In genomic region chr3:89281579-89282290, GRCm38 (mm10) we compare ENCODE assay signal across 8 mouse cellular contexts. TPM values are rescaled to one million over a fixed set of nuclear protein-coding genes. Genes with fewer than 3 reads are reported as not detected.
DNase-seq lines count a peak whose midpoint lies in the region; ATAC-seq lines count a peak whose summit lies in the region.

No protein-coding gene starts in this region.

- no peak for ATAC-seq in embryonic facial prominence, embryonic 13.5 days (ENCODE audit: insufficient number of reproducible peaks, insufficient read depth, low FRiP score, low TSS enrichment, low read depth)
- no peak for ATAC-seq in heart, embryonic 11.5 days (replicated peaks; ENCODE audit: insufficient number of reproducible peaks, low FRiP score, low TSS enrichment)
- ATAC-seq in kidney, embryonic 15.5 days (replicated peaks; ENCODE audit: low FRiP score): no peak
- no peak for ATAC-seq in liver, embryonic 13.5 days (ENCODE audit: low read depth)

- H3K27ac ChIP-seq in embryonic facial prominence, embryonic 13.5 days: peak overlapping the region; percentile 55; the same call in 1 of the 2 replicates
- H3K27ac ChIP-seq in heart, embryonic 11.5 days (ENCODE audit: low read depth, low read length): no peak overlapping the region
- H3K27ac ChIP-seq in kidney, embryonic 15.5 days: peak overlapping the region; percentile 95
- H3K27ac ChIP-seq in liver, embryonic 13.5 days: no peak overlapping the region

- H3K4me1 ChIP-seq in embryonic facial prominence, embryonic 13.5 days: peaks cover 55% of the 10 kb centered on the region
- peaks cover 20% of the 10 kb centered on the region for H3K4me1 ChIP-seq in heart, embryonic 11.5 days (ENCODE audit: control insufficient read depth, insufficient read depth, low read length)
- peaks cover 74% of the 10 kb centered on the region for H3K4me1 ChIP-seq in kidney, embryonic 15.5 days
- peaks cover 17% of the 10 kb centered on the region for H3K4me1 ChIP-seq in liver, embryonic 13.5 days (replicated peaks)

- peak overlapping the region; percentile 53 for H3K4me3 ChIP-seq in embryonic facial prominence, embryonic 13.5 days
- peak overlapping the region; percentile 67 for H3K4me3 ChIP-seq in heart, embryonic 11.5 days (ENCODE audit: low read depth, low read length)
- peak overlapping the region; percentile 65 for H3K4me3 ChIP-seq in kidney, embryonic 15.5 days (replicated peaks)
- H3K4me3 ChIP-seq in liver, embryonic 13.5 days (replicated peaks): peak overlapping the region; percentile 42

- H3K4me2 ChIP-seq in embryonic facial prominence, embryonic 13.5 days: peak overlapping the region; percentile 95
- peak overlapping the region; percentile 91 for H3K4me2 ChIP-seq in heart, embryonic 11.5 days
- peak overlapping the region; percentile 96 for H3K4me2 ChIP-seq in kidney, embryonic 15.5 days
- peak overlapping the region; percentile 61 for H3K4me2 ChIP-seq in liver, embryonic 13.5 days

- H3K9me3 ChIP-seq in embryonic facial prominence, embryonic 13.5 days: no peaks in the 10 kb centered on the region
- H3K9me3 ChIP-seq in heart, embryonic 11.5 days (replicated peaks; ENCODE audit: control insufficient read depth, low read length): no peaks in the 10 kb centered on the region
- no peaks in the 10 kb centered on the region for H3K9me3 ChIP-seq in kidney, embryonic 15.5 days (replicated peaks)
- H3K9me3 ChIP-seq in liver, embryonic 13.5 days (replicated peaks): no peaks in the 10 kb centered on the region

- H3K27me3 ChIP-seq in embryonic facial prominence, embryonic 13.5 days: peaks cover 19% of the 10 kb centered on the region
- peaks cover 3% of the 10 kb centered on the region for H3K27me3 ChIP-seq in heart, embryonic 11.5 days (ENCODE audit: control insufficient read depth, insufficient read depth, low read length)
- H3K27me3 ChIP-seq in kidney, embryonic 15.5 days: peaks cover 4% of the 10 kb centered on the region; the same call in 1 of the 2 replicates
- peaks cover 62% of the 10 kb centered on the region for H3K27me3 ChIP-seq in liver, embryonic 13.5 days
- H3K27me3 ChIP-seq in splenic B cell, adult 2 months (ENCODE audit: control insufficient read depth, insufficient read depth, low read length, poor library complexity, severe bottlenecking): no peaks in the 10 kb centered on the region

- peak overlapping the region; percentile 76 for H3K9ac ChIP-seq in embryonic facial prominence, embryonic 13.5 days
- H3K9ac ChIP-seq in heart, embryonic 11.5 days (ENCODE audit: low read depth, low read length): peak overlapping the region; percentile 69; the same call in 1 of the 2 replicates
- H3K9ac ChIP-seq in kidney, embryonic 15.5 days: 0 out of 2 replicates have a peak overlapping the region, but pooled peaks have one; percentile 15
- no peak overlapping the region for H3K9ac ChIP-seq in liver, embryonic 13.5 days

- no peaks in the 10 kb centered on the region for H3K36me3 ChIP-seq in embryonic facial prominence, embryonic 13.5 days
- no peaks in the 10 kb centered on the region for H3K36me3 ChIP-seq in heart, embryonic 11.5 days (ENCODE audit: control insufficient read depth, insufficient read depth, low read length)
- no peaks in the 10 kb centered on the region for H3K36me3 ChIP-seq in kidney, embryonic 15.5 days
- H3K36me3 ChIP-seq in liver, embryonic 13.5 days: no peaks in the 10 kb centered on the region
- no peaks in the 10 kb centered on the region for H3K36me3 ChIP-seq in splenic B cell, adult 2 months (ENCODE audit: control insufficient read depth, insufficient read depth, low read length, poor library complexity, severe bottlenecking)

- peak; percentile 80 for DNase-seq in 416B (ENCODE audit: low read depth)
- peak; percentile 87 for DNase-seq in adrenal gland, postnatal 25 days
- peak; percentile 53 for DNase-seq in liver, embryonic 13.5 days
- DNase-seq in naive thymus-derived CD4-positive, alpha-beta T cell, adult 2 months (ENCODE audit: low read depth): peak; percentile 91
- DNase-seq in splenic B cell, adult 2 months (ENCODE audit: low read depth, low spot score): peak; percentile 90

- WGBS in embryonic facial prominence, embryonic 13.5 days: 10% methylated on average over 20 of the region's 20 CpGs
- whole genome bisulfite sequencing in heart, embryonic 11.5 days (ENCODE audit: insufficient replicate concordance): 12% methylated on average over 20 of the region's 20 CpGs
- 10% methylated on average over 20 of the region's 20 CpGs for WGBS in kidney, embryonic 15.5 days
- WGBS in liver, embryonic 13.5 days (ENCODE audit: insufficient replicate concordance): 13% methylated on average over 20 of the region's 20 CpGs

RNA-seq across cellular contexts. Expression of gene Efna1, which starts 0.8 kb away (rescaled TPM):
- total RNA-seq in adrenal gland, postnatal 25 days (2021): 11.6 and 17.2 TPM in 2 replicates
- polyA plus RNA-seq in embryonic facial prominence, embryonic 13.5 days (2015; fragmentation: Nextera tagmentation; extraction: Ambion mirVana): 40.7 and 43.1 TPM in 2 replicates
- 29.9 and 33.0 TPM in 2 replicates for polyA plus RNA-seq in heart, embryonic 11.5 days (2014; fragmentation: Nextera tagmentation; extraction: Ambion mirVana)
- 66.0 and 66.6 TPM in 2 replicates for polyA plus RNA-seq in kidney, embryonic 15.5 days (2015; fragmentation: Nextera tagmentation; extraction: Ambion mirVana)
- polyA plus RNA-seq in liver, embryonic 13.5 days (2015; fragmentation: Nextera tagmentation; extraction: Ambion mirVana): 4.3 and 4.6 TPM in 2 replicates

RNA-seq across cellular contexts. Expression of gene Slc50a1, which starts 11.4 kb away (rescaled TPM):
- 44.7 and 51.4 TPM in 2 replicates for total RNA-seq in adrenal gland, postnatal 25 days (2021)
- polyA plus RNA-seq in embryonic facial prominence, embryonic 13.5 days (2015; fragmentation: Nextera tagmentation; extraction: Ambion mirVana): 67.4 and 68.6 TPM in 2 replicates
- polyA plus RNA-seq in heart, embryonic 11.5 days (2014; fragmentation: Nextera tagmentation; extraction: Ambion mirVana): 37.5 and 40.9 TPM in 2 replicates
- polyA plus RNA-seq in kidney, embryonic 15.5 days (2015; fragmentation: Nextera tagmentation; extraction: Ambion mirVana): 58.0 and 59.9 TPM in 2 replicates
- polyA plus RNA-seq in liver, embryonic 13.5 days (2015; fragmentation: Nextera tagmentation; extraction: Ambion mirVana): 17.4 and 18.0 TPM in 2 replicates

RNA-seq across cellular contexts. Expression of gene Dpm3, which starts 22.6 kb away (rescaled TPM):
- 106 and 137 TPM in 2 replicates for total RNA-seq in adrenal gland, postnatal 25 days (2021)
- 120 and 147 TPM in 2 replicates for polyA plus RNA-seq in embryonic facial prominence, embryonic 13.5 days (2015; fragmentation: Nextera tagmentation; extraction: Ambion mirVana)
- polyA plus RNA-seq in heart, embryonic 11.5 days (2014; fragmentation: Nextera tagmentation; extraction: Ambion mirVana): 83.1 and 94.1 TPM in 2 replicates
- polyA plus RNA-seq in kidney, embryonic 15.5 days (2015; fragmentation: Nextera tagmentation; extraction: Ambion mirVana): 149 and 153 TPM in 2 replicates
- polyA plus RNA-seq in liver, embryonic 13.5 days (2015; fragmentation: Nextera tagmentation; extraction: Ambion mirVana): 57.2 and 64.5 TPM in 2 replicates

RNA-seq across cellular contexts. Expression of gene Trim46, which starts 35.6 kb away (rescaled TPM):
- total RNA-seq in adrenal gland, postnatal 25 days (2021): 2.6 and 3.2 TPM in 2 replicates
- 7.0 and 9.7 TPM in 2 replicates for polyA plus RNA-seq in embryonic facial prominence, embryonic 13.5 days (2015; fragmentation: Nextera tagmentation; extraction: Ambion mirVana)
- polyA plus RNA-seq in heart, embryonic 11.5 days (2014; fragmentation: Nextera tagmentation; extraction: Ambion mirVana): 0.56 and 1.1 TPM in 2 replicates
- 3.4 and 5.2 TPM in 2 replicates for polyA plus RNA-seq in kidney, embryonic 15.5 days (2015; fragmentation: Nextera tagmentation; extraction: Ambion mirVana)
- 0.14 and 0.23 TPM in 2 replicates for polyA plus RNA-seq in liver, embryonic 13.5 days (2015; fragmentation: Nextera tagmentation; extraction: Ambion mirVana)

RNA-seq across cellular contexts. Expression of gene Krtcap2, which starts 36.0 kb away (rescaled TPM):
- total RNA-seq in adrenal gland, postnatal 25 days (2021): 126 and 127 TPM in 2 replicates
- 300 and 361 TPM in 2 replicates for polyA plus RNA-seq in embryonic facial prominence, embryonic 13.5 days (2015; fragmentation: Nextera tagmentation; extraction: Ambion mirVana)
- 248 and 274 TPM in 2 replicates for polyA plus RNA-seq in heart, embryonic 11.5 days (2014; fragmentation: Nextera tagmentation; extraction: Ambion mirVana)
- 309 and 321 TPM in 2 replicates for polyA plus RNA-seq in kidney, embryonic 15.5 days (2015; fragmentation: Nextera tagmentation; extraction: Ambion mirVana)
- 152 and 155 TPM in 2 replicates for polyA plus RNA-seq in liver, embryonic 13.5 days (2015; fragmentation: Nextera tagmentation; extraction: Ambion mirVana)

Comparison
In these comparisons a context has a peak if more than half of its experiments do, and no peak if none do; other contexts are left out.
1. H3K27ac ChIP-seq: peak in embryonic facial prominence, embryonic 13.5 days (single experiment) and kidney, embryonic 15.5 days (single experiment); none in heart, embryonic 11.5 days (single experiment) and liver, embryonic 13.5 days (single experiment).
2. Peak in every context shown above with its lines, with median percentiles within 50 percentile points of each other: DNase-seq, H3K4me2 ChIP-seq and H3K4me3 ChIP-seq.